Mouse (Mus musculus) olfactory bulb, adult 2 months (tissue): Measurements from ENCODE around the gene Supt6. TPM values are rescaled to one million over a fixed set of nuclear protein-coding genes. Genes with fewer than 3 reads are reported as not detected.

ENCODE experiments used
- H3K27ac ChIP-seq: fragments of 200-500 bp; 2 replicates; pipeline ENCODE4 v1.5.1; 2012; ENCODE audit warnings: low read depth, low read length; ENCODE audit not compliant: insufficient read depth
- H3K4me1 ChIP-seq: fragments of 200-500 bp; 2 replicates; pipeline ENCODE4 v1.6.1; 2012; ENCODE audit warnings: low read length; ENCODE audit not compliant: control insufficient read depth, insufficient read depth
- H3K4me3 ChIP-seq: fragments of 200-500 bp; 2 replicates; pipeline ENCODE4 v1.5.1; 2012; ENCODE audit warnings: mild to moderate bottlenecking, low read depth, low read length, moderate library complexity; ENCODE audit not compliant: insufficient read depth
- CTCF ChIP-seq: fragments of 200-500 bp; IDR thresholded peaks from 2 replicates; pipeline ENCODE4 v1.5.1; 2012; ENCODE audit warnings: low read depth, mild to moderate bottlenecking, low read length, moderate library complexity; ENCODE audit not compliant: insufficient read depth
- POLR2A ChIP-seq: fragments of 200-500 bp; IDR thresholded peaks from 2 replicates; pipeline ENCODE4 v1.6.1; 2012; ENCODE audit warnings: mild to moderate bottlenecking, low read depth, low read length, moderate library complexity; ENCODE audit not compliant: insufficient read depth
- WGBS: fragments of 180-500 bp; shearing (Covaris S2); methylation state at CpG from one replicate; pipeline ENCODE4 v1.1.7; 2018; 5-methylcytosine and 5-hydroxymethylcytosine counted together
- polyA plus RNA-seq: library from polyadenylated mRNA; stranded (reverse); fragments of >200 nt; gene quantifications from 2 replicates; pipeline ENCODE4 v1.2.4, GENCODE M21; 2012; ENCODE audit warnings: low replicate concordance; ENCODE audit not compliant: missing spikeins, insufficient read depth, insufficient read length

Gene Supt6
- polyA plus RNA-seq, 1 experiment: 62.3 TPM

DNA sequence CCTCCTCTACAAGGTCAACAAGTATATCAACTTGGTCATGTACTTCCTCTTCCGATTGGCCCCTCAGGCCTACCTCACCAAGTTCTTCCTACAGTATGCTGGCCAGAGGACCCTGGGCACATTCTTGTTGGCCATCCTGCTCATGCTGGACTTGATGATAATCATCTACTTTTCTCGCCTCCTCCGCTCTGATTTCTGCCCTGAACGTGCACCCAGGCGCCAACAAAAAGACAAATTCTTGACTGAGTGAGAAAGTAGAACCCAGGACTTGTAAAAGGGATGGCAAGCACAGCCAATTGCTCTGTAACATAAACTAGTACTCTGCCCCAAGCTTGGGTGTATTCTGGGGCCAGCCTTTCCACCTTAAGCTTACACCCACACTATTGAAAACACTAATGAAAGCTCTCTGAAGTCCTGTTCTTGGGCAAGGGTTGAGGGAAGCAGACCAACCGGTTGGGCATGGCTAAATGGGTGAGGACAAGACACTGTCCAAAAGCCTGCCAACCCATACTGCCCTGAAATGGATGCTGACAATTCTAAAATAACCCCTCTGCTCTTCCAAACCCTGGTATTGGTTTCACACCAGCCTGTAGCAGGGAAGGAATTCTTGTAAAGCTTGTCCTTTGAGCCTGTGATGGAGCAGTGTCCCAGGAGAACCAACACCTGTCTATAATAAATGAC is 65.6 kb downstream of the Supt6 start:
- Histone ChIP-seq H3K4me1 (peaks cover 24% of the 10 kb centered on the region), H3K27ac (no peak overlapping the region), H3K4me3 (no peak overlapping the region)
- 76% methylated on average over 6 of the region's 6 CpGs for WGBS
- TF ChIP-seq CTCF (no peak), POLR2A (no peak)

DNA sequence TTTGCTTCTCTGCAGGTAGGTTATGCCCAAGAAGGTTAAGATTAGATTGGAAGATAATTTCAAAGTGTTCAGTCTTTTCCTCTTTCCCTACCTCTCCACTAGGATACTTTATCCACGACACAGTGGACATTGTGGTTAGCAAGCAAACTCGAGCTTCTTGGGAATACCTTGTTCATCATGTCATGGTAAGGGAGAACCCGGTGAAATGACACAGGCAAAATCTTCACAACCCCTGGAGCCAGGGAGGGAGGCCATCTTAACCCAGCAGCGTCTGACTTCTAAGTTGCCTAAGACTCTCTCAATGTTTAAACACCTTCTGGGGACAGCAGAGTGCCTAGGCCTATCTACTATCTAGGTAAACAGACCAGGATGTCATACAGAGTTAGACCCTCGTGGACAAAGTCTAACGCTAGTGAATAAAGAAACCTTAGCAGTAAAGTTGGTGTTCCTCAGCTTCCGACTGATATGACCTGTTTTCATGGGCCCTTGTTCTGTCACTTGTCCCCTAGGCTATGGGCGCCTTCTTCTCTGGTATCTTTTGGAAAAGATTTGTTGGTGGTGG is 66.3 kb downstream of the Supt6 start:
- TF ChIP-seq CTCF (no peak), POLR2A (no peak)
- no peak overlapping the region for H3K27ac ChIP-seq
- H3K4me1 ChIP-seq: peaks cover 24% of the 10 kb centered on the region
- WGBS: 39% methylated on average over 8 of the region's 8 CpGs
- no peak overlapping the region for H3K4me3 ChIP-seq

DNA sequence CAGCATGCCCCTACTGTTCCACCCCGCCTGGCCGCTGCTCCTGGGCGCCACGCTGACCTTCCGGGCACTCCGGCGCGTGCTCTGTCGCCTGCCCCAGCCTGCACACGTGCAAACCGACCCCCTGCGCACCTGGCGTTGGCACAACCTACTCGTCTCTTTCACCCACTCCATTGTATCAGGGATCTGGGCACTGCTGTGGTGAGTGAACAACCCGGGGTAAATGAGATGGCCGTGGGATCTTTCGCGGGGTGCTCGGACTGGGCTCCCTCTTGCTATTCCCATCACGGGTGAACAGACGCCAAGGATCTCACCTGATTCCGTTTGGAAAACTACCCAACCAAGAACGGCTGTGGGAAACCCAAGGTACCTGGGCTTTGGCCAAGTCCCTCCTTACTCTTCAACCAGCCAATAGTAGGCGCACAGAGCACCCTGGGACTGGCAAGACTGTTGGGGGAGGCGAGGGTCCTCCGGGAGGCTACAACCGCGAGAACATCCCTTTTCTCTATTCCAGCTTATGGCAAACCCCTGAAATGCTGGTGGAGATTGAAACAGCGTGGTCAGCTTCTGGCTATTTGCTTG is 66.8 kb downstream of the Supt6 start:
- Histone ChIP-seq H3K27ac (peak overlapping the region; percentile 50; the same call in 1 of the 2 replicates), H3K4me1 (peaks cover 24% of the 10 kb centered on the region), H3K4me3 (peak overlapping the region; percentile 58)
- WGBS: 15% methylated on average over 29 of the region's 29 CpGs
- no peak for TF ChIP-seq POLR2A
- no peak for TF ChIP-seq CTCF

DNA sequence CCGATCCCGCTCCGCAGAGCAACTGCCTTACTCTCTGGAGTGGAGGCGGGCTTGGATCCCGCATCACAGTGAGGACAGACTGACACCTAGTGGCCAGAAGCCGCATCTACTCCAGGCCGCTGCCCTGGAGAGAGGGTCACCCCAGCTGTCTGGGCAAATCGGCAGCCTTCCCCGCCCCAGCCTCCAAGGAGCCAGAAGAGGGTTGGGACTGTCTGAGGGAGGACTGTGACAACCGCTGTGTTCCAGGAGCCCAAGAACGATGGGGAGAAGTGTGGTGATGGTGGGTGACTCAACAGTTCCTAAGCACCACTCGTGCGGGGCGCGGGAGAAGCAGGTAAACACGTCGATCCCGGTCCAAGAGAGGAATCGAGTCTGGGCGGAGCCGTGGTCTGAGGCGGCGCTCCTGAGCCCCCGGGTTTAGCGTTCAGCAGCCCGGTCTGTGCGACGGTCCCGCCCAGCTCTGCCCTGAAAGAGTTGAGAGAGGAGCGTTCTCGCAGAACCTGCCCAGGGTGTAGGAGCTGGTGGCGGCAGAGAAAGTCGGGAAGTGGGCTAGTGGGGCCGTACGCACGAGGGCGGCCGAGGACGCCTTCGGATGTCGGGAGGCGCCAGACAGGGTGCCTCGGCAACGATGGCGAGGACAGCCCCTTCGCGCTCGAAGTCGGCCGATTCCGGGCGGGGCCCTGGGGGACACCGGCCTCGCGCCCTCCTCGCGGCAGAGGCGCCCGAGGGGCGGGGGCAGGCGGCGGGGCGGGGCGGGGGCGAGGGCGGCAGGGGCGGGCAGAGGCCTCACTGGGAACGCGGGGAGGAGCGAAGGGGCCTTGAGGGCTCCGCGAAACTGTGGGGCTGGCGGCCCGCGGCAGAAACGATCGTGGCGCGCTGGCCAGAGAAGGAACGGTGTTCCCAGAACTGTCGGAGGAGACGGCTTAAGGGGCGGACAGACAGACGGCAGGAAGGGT is 67.6 kb downstream of the Supt6 start:
- peaks cover 24% of the 10 kb centered on the region for H3K4me1 ChIP-seq
- peak overlapping the region; percentile 58 for H3K4me3 ChIP-seq
- peak overlapping the region; percentile 50; the same call in 1 of the 2 replicates for H3K27ac ChIP-seq
- 1% methylated on average over 68 of the region's 84 CpGs for WGBS
- TF ChIP-seq POLR2A (no peak), CTCF (peak; percentile 92)

DNA sequence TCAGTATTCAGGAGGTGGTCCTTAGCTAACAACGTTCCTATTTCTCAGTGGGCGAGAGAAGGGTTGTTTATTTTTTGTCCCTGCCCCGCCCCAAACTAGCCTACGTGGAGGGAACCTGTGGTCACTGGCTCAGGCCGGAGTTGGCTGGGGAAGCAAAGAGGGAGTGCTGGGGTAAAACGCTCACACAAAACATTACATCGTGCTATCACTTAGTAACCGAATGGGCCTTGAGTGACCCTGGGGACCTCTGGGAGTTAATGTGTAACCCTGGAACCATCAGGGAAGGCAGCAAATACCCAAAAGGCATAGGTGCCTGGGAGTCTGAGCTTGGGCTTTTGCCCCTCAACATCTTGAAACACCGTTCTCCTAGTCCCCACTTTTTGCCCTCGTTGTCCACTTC is 68.3 kb downstream of the Supt6 start:
- Histone ChIP-seq H3K4me3 (peak overlapping the region; percentile 6; the same call in 1 of the 2 replicates), H3K27ac (no peak overlapping the region), H3K4me1 (peaks cover 24% of the 10 kb centered on the region)
- 4% methylated on average over 10 of the region's 10 CpGs for WGBS
- TF ChIP-seq POLR2A: no peak
- no peak for TF ChIP-seq CTCF

DNA sequence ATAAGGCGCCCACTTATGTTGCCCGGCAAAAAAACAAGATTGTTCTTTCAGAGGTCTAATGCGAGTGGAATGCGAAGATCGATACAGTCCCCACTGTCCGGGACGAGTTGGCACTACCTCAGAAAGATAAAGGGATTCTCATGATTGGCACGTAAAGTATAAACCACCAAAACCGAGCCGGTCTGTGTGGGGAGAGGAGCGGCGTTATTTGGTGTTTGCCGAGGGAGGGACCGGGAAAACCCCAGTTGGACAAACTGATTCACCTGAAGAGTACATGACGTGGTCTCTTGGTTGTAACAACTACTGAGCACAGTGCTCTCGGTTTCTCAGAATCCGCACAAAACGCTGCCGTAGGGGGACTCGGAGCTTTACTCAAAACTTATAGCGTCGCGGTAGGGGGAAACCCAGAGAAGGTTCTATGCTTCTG is 68.9 kb downstream of the Supt6 start:
- WGBS: 2% methylated on average over 23 of the region's 23 CpGs
- H3K27ac ChIP-seq: no peak overlapping the region
- TF ChIP-seq CTCF: no peak
- TF ChIP-seq POLR2A: no peak
- H3K4me1 ChIP-seq: peaks cover 24% of the 10 kb centered on the region
- H3K4me3 ChIP-seq: peak overlapping the region; percentile 82

DNA sequence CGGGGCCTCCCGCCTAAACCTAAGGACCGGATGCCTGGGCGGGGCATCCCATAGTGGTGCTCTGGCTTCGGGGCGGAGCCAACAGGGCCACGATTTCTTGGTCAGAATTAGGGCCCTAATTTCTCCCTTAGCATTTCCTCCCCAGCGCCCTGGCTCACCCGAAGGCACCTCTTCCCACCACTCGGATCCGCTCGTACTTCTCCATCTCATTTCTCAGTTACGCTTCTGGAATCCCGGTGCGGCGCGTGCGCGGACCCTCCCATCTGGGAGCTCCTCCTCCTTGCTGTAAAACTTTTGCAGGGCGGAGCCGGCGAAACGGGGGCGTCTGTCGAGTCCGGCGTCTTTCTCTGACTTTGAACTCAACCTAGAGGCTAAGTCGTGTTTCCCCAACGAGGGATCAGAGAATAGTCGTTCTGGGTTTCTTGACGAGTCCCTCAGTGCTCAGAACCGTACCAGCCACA is 69.4 kb downstream of the Supt6 start, which contains the start of the genes Nek8 and Tlcd1:
TSS of gene Nek8 (minus strand) at position 274 of the 461 bp plus-strand sequence.
TSS of gene Tlcd1 (plus strand) at position 310 of the 461 bp plus-strand sequence.
- no peak within 1 kb of the TSS for H3K27ac ChIP-seq

DNA sequence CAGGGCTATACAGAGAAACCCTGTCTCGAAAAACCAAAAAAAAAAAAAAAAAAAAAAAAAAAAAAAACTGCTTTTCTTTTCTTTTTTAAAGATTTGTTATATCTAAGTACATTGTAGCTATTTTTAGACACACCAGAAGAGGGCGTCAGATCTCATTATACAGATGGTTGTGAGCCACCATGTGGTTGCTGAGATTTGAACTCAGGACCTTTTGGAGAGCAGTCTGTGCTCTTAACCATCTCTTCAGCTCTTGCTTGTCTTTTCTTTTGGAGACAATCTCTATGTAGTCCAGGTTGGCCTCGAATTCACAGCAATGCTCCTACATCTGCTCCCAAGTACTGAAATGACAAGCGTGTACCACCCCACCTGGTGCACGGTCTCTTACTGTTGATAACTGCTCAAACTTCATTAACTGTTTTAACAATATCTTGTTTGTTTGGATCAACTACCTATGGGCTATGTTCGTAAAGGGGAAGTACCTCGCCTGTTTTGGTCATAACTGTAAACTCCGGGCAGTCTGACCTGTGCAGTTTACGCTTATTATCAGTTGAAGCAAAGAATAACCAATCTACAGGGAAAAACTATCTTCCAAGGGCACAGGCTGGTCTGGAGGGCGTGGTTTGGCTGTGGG is 69.9 kb downstream of the Supt6 start:
- H3K4me3 ChIP-seq: peak overlapping the region; percentile 82
- TF ChIP-seq CTCF (no peak), POLR2A (no peak)
- no peak overlapping the region for H3K27ac ChIP-seq
- 6% methylated on average over 10 of the region's 10 CpGs for WGBS
- peaks cover 24% of the 10 kb centered on the region for H3K4me1 ChIP-seq

More for the DNA sequence above, 69.4 kb downstream of the Supt6 start, which contains the start of the genes Nek8 and Tlcd1:
- H3K4me1 ChIP-seq: peaks cover 24% of the 10 kb centered on the region
- TF ChIP-seq POLR2A (no peak), CTCF (no peak)
- under 1% methylated on average over 32 of the region's 32 CpGs for WGBS
- peak within 1 kb of the TSS; percentile 82 for H3K4me3 ChIP-seq
